Mouse (Mus musculus): ENCODE results near the gene Dusp16. TPM values are rescaled to one million over a fixed set of nuclear protein-coding genes. Genes with fewer than 3 reads are reported as not detected.

The Dusp16 gene
- total RNA-seq, 2 experiments from 2014 or later, result 23.9 to 25.5 TPM

Other genes starting within 250 kb of the Dusp16 start
- gene Lrp6, start 225.7 kb downstream of the Dusp16 start, total RNA-seq (2021), result 10 to 100 TPM; 87.0 to 90.5 TPM
- 10 to 100 TPM in 1 of 2 experiments, 1 to 10 TPM in 1; 8.8 to 10.0 TPM for gene Mansc1, start 160.1 kb downstream of the Dusp16 start, total RNA-seq (2021)
- 10 to 100 TPM; 13.8 to 14.8 TPM for gene Borcs5, start 153.1 kb downstream of the Dusp16 start, total RNA-seq (2021)
- 10 to 100 TPM; 15.5 to 19.8 TPM for gene Crebl2, start 37.5 kb upstream of the Dusp16 start, total RNA-seq (2021)
- gene Gpr19, start 106.0 kb upstream of the Dusp16 start, total RNA-seq (2021), result 10 to 100 TPM; 13.6 to 16.4 TPM
- 10 to 100 TPM; 53.4 to 53.8 TPM for gene Cdkn1b, start 127.8 kb upstream of the Dusp16 start, total RNA-seq (2021)
- gene Apold1, start 189.1 kb upstream of the Dusp16 start, total RNA-seq (2021), result 1 to 10 TPM; 6.5 to 8.2 TPM
- 10 to 100 TPM; 74.1 to 84.0 TPM for gene Ddx47, start 219.0 kb upstream of the Dusp16 start, total RNA-seq (2021)